Mouse (Mus musculus) liver, adult 2 months (tissue): ENCODE measurements at regions not wholly inside any gene's neighbourhood (a gene's known extent, or its start where the extent isn't known, plus 50 kb on each side); places are given as distances from the start of the nearest gene placed in this dataset.

ENCODE experiments used
- CTCF ChIP-seq: fragments of 200-500 bp; IDR thresholded peaks from 2 replicates; pipeline ENCODE4 v1.5.1; 2011; ENCODE audit warnings: low read depth, low read length, control low read depth
- POLR2A ChIP-seq: fragments of 200-500 bp; IDR thresholded peaks from 2 replicates; pipeline ENCODE4 v1.6.1; 2011; ENCODE audit warnings: low read length, control low read depth; ENCODE audit not compliant: insufficient read depth; ENCODE audit errors: extremely low read depth

GRCm38 (mm10) chr11:20915182-20915602 lies 84.3 kb upstream of the Lgalsl start:
- TF ChIP-seq CTCF (no peak), POLR2A (no peak)
